Mouse (Mus musculus) olfactory bulb, adult 2 months (tissue): Measurements from ENCODE around the gene Tmem203.

Source experiments
- CTCF ChIP-seq: fragments of 200-500 bp; IDR thresholded peaks from 2 replicates; pipeline ENCODE4 v1.5.1; 2012; ENCODE audit warnings: low read depth, mild to moderate bottlenecking, low read length, moderate library complexity; ENCODE audit not compliant: insufficient read depth
- POLR2A ChIP-seq: fragments of 200-500 bp; IDR thresholded peaks from 2 replicates; pipeline ENCODE4 v1.6.1; 2012; ENCODE audit warnings: mild to moderate bottlenecking, low read depth, low read length, moderate library complexity; ENCODE audit not compliant: insufficient read depth

DNA sequence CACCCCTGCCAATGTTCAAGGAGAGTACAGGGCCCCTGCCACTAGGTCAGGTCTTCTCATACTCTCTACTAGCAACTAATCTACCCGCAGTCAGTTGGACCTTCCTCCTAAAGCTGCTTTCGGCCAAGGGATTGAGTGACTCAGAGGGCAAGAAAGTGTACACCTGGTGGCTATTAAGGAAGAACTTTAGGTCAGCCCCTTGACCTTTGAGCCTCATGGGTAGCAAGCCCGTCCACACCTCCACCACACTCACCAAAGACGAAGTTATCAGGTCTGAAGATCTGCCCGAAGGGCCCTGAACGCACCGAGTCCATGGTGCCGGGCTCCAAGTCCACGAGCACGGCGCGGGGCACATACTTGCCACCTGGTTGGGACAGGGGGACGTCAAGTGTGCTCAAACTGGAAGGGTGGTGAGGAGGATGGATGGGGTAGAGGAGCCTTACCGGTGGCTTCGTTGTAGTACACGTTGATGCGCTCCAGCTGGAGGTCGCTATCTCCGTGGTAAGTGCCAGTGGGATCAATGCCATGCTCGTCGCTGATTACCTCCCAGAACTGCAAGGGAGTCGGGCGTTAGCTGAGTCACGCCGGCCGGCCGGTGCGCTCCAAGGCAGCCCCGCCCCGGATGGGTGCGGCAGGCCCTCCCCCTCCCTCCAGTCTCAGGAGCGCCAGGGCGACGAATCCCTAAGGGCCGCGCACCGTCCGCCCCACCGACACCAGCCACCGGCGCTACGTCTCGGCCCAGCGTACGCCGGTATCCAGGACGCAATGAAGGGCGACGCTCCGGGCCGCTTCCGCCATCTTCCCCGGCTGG, 31.4 kb upstream of the Tmem203 start:
- no peak for TF ChIP-seq CTCF
- no peak for TF ChIP-seq POLR2A
